Mouse (Mus musculus) limb, embryonic 11.5 days (tissue): ENCODE data around the gene Ppp1ca. TPM values are rescaled to one million over a fixed set of nuclear protein-coding genes. Genes with fewer than 3 reads are reported as not detected.
A peak's percentile ranks its signal among the peaks of the same experiment; 100 is the strongest.

Experiments
- ATAC-seq: fragments of 200-750 bp; cut with Nextera tagmentation; 2 replicates; pipeline ENCODE4 v1.8.0; 2017; ENCODE audit warnings: low read depth; ENCODE audit not compliant: insufficient number of reproducible peaks, low FRiP score, low TSS enrichment
- DNase-seq: peaks from one replicate; pipeline ENCODE4 v3.0.0-alpha.2; 2015; ENCODE audit warnings: low spot score
- H3K27ac ChIP-seq: fragments of 300-500 bp; sonication (generic); replicated peaks from 2 replicates; pipeline ENCODE4 v1.5.1; 2014; ENCODE audit warnings: low read depth, mild to moderate bottlenecking, low read length
- H3K27me3 ChIP-seq: fragments of 300-500 bp; sonication (generic); 2 replicates; pipeline ENCODE4 v1.6.1; 2014; ENCODE audit warnings: mild to moderate bottlenecking, low read length, mixed read lengths; ENCODE audit not compliant: control insufficient read depth, insufficient read depth
- H3K36me3 ChIP-seq: fragments of 300-500 bp; sonication (generic); 2 replicates; pipeline ENCODE4 v1.6.1; 2014; ENCODE audit warnings: mild to moderate bottlenecking, low read length, moderate library complexity, mixed read lengths; ENCODE audit not compliant: control insufficient read depth, insufficient read depth
- H3K4me1 ChIP-seq: fragments of 300-500 bp; sonication (generic); 2 replicates; pipeline ENCODE4 v1.6.1; 2014; ENCODE audit warnings: low read length, mixed read lengths; ENCODE audit not compliant: control insufficient read depth, insufficient read depth
- H3K4me2 ChIP-seq: fragments of 300-500 bp; sonication (generic); 2 replicates; pipeline ENCODE4 v1.6.1; 2014; ENCODE audit warnings: low read depth, mild to moderate bottlenecking, moderate library complexity; ENCODE audit not compliant: severe bottlenecking
- H3K4me3 ChIP-seq: fragments of 300-500 bp; sonication (generic); 2 replicates; pipeline ENCODE4 v1.5.1; 2014; ENCODE audit warnings: low read depth, low read length
- H3K9ac ChIP-seq: fragments of 300-500 bp; sonication (generic); 2 replicates; pipeline ENCODE4 v1.6.1; 2014; ENCODE audit warnings: mild to moderate bottlenecking, low read length
- H3K9me3 ChIP-seq: fragments of 300-500 bp; sonication (generic); 2 replicates; pipeline ENCODE4 v1.6.1; 2016; ENCODE audit warnings: low read length; ENCODE audit not compliant: control insufficient read depth
- WGBS: fragments of 180-500 bp; shearing (Covaris S2); extraction: QIAGEN DNeasy Blood & Tissue Kit; methylation state at CpG from one replicate; pipeline ENCODE4 v1.1.7; 2014; 5-methylcytosine and 5-hydroxymethylcytosine counted together
- polyA plus RNA-seq: library from polyadenylated mRNA; unstranded; fragments of >200 nt; fragmentation: Nextera tagmentation; extraction: Ambion mirVana; gene quantifications from 2 replicates; pipeline ENCODE4 v1.2.1, GENCODE M21; 2014

Gene Ppp1ca
- 952 and 995 TPM in 2 replicates for polyA plus RNA-seq

DNA sequence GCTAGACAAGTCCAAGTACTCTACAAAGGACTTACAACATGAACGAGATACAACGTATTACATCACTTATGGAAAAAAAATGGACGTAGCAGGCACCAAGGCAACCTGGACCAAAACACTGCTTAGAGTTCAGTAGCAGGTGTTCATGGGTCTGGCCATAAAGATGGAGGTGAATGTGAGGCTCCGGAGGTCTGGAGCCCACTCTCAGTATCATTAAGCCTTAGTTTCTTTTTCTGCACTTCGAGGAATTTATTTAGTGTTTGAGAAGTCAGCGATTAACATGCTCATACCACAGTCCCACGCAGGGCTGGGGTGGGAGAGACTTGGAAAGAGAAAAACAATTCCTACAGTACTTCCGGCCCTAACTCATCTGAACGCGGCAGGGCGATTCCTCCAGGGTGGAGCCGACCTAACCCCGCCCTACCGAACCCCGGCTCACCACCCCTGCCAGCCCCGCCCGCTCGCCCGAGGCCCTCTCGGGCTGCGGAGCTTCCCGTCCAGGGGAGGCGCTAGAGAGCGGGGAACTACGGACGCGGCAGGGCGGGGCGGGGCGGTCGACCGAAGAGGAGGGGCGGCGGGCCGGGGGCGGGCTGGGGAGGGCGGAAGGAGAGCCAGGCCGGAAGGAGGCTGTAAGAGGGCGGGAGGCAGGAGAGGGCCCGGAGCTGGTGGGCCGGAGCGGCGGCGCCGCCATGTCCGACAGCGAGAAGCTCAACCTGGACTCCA, at the start of gene Ppp1ca:
TSS of gene Ppp1ca (plus strand) at position 538 of the 723 bp plus-strand sequence.
- Histone ChIP-seq H3K4me3 (peak within 1 kb of the TSS; percentile 98), H3K36me3 (peaks cover 30% of the 10 kb centered on the region), H3K4me1 (peaks cover 17% of the 10 kb centered on the region), H3K27ac (peak within 1 kb of the TSS; percentile 85), H3K27me3 (no peaks in the 10 kb centered on the region), H3K9ac (peak within 1 kb of the TSS; percentile 94), H3K4me2 (peak within 1 kb of the TSS; percentile 84), H3K9me3 (no peaks in the 10 kb centered on the region)
- WGBS = 5% methylated on average over 37 of the region's 47 CpGs
- ATAC-seq = peak; percentile 88
- peak; percentile 98 for DNase-seq

DNA sequence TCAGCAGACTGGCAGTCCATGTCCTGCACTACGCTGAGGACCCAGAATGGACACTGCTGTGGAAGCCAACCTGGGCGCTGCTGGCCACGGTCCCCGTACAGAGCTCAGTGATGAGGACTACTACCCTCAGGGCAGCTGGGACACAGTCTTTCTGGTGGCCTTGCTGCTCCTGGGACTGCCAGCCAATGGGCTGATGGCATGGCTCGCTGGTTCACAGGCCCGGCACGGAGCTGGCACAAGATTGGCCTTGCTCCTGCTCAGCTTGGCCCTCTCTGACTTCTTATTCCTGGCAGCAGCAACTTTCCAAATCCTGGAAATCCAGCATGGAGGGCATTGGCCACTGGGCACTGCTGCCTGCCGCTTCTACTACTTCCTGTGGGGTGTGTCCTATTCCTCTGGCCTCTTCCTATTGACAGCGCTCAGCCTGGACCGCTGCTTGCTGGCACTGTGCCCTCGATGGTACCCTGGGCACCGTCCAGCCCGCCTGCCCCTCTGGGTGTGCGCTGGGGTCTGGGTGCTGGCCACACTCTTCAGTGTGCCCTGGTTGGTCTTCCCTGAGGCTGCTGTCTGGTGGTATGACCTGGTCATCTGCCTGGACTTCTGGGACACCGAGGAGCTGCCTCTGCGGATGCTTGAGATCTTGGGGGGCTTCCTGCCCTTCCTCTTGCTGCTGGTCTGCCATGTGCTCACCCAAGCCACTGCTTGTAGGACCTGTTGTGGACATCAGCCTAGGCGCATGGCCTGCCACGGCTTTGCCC, 49.3 kb upstream of the Ppp1ca start:
- Histone ChIP-seq H3K27ac (no peak overlapping the region), H3K9ac (no peak overlapping the region), H3K4me1 (0 out of 2 replicates have a peak, but pooled peaks cover under 1% of the 10 kb centered on the region), H3K27me3 (no peaks in the 10 kb centered on the region), H3K4me2 (no peak overlapping the region), H3K36me3 (no peaks in the 10 kb centered on the region), H3K4me3 (no peak overlapping the region), H3K9me3 (no peaks in the 10 kb centered on the region)
- ATAC-seq (no peak), DNase-seq (no peak)
- WGBS = 91% methylated on average over 18 of the region's 18 CpGs

DNA sequence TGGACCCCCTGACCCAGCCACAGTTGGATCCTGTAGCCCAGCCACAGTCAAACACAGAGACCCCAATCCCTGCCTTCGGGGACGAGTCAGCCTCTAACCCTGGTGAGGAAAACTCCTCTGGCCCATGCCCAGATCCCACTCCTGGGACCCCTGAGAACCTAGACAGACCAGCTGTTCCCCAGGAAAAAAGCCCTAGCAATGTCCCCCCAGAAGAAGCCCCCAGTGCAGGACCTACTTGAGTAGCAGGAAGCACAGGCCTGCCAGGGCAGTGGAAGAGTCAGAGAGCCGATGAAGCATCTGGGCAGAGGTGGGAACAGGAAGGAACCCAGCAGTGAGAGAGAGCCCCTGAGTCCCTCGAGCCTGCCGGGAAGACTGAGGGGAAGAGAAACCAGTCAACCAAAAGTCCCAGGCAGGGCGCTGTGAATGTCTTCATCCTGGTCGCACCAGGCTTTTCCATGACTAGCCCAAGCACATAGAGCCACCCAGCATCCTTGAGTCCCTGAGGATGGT, 48.1 kb upstream of the Ppp1ca start, which contains the start of gene Cabp4:
TSS of gene Cabp4 (minus strand) at position 275 of the 510 bp plus-strand sequence.
- ATAC-seq (no peak), DNase-seq (no peak)
- no peak within 1 kb of the TSS for H3K4me3 ChIP-seq
- H3K9me3 ChIP-seq = no peaks in the 10 kb centered on the region
- WGBS = 87% methylated on average over 7 of the region's 7 CpGs
- H3K4me1 ChIP-seq = peaks cover 7% of the 10 kb centered on the region
- no peak within 1 kb of the TSS for H3K4me2 ChIP-seq
- no peak within 1 kb of the TSS for H3K9ac ChIP-seq
- no peak within 1 kb of the TSS for H3K27ac ChIP-seq
- H3K27me3 ChIP-seq = no peaks in the 10 kb centered on the region
- no peaks in the 10 kb centered on the region for H3K36me3 ChIP-seq

DNA sequence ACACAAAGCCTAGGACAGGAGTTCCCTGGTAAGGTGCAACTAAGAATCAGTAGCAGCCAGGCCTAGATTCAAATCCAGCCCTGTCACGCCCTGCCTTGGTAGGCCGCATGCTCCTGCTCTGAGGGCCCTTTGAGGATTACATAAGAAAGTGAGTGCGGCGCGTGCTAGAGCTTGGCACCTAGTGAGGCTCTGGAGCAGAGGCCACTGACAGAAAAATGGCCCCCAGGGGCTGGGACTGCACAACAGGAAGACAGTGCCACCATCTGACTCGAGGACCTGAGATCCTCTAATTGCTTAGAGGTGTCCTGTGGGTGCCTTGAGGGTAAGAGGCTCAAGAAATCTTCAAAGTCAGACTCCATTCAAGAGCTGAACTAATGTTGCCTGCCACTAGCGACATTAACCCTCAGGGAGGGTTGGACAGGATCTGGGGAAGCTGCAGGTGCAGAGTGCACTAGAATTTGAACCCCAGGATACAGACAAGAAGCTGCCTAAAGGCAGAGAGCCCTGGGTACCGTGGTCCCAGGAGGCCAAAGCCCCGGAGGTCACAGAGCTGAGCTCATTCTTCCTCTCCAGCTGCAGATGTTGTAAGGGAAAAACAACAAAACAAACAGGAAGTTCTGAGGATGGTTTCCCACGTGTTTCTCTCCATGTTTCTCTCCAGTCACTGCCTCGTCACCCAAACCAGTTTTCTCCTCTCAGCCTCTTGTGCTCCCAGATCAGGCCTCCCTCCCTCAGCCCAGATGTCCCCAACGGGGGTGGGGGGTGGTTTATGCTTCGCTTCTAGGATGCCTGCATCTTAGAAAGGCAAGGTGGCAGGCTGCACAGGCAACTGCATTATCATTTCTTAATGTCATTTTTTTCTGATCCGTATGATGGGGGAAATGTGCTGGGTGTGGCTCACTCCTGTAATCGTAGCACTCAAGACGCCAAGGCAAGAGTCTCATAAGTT, 47.0 kb upstream of the Ppp1ca start:
- 85% methylated on average over 16 of the region's 16 CpGs for WGBS
- no peaks in the 10 kb centered on the region for H3K9me3 ChIP-seq
- no peak overlapping the region for H3K4me2 ChIP-seq
- DNase-seq = no peak
- H3K4me1 ChIP-seq = peaks cover 15% of the 10 kb centered on the region
- no peak for ATAC-seq
- no peak overlapping the region for H3K9ac ChIP-seq
- H3K36me3 ChIP-seq = no peaks in the 10 kb centered on the region
- no peak overlapping the region for H3K27ac ChIP-seq
- H3K27me3 ChIP-seq = no peaks in the 10 kb centered on the region
- no peak overlapping the region for H3K4me3 ChIP-seq

DNA sequence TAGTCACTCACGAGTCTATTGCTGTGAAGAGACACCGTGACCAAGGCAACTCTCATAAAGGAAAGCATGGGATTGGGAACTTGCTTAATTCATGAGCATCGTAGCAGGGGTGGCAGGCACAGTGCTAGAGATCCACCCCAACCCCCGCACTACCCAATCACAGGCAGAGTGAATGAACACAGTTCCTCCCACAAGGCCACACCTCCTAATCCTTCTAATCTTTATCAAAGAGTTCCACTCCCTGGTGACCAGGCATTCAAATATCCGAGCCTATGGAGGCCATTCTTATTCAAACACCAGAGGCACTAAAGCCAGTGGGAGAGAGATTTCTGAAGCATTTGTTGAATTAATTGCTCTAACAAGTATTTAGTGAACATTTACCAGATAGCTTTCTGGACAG, 45.9 kb upstream of the Ppp1ca start:
- Histone ChIP-seq H3K4me2 (no peak overlapping the region), H3K27me3 (no peaks in the 10 kb centered on the region), H3K9ac (no peak overlapping the region), H3K4me1 (peaks cover 15% of the 10 kb centered on the region), H3K36me3 (peaks cover 3% of the 10 kb centered on the region), H3K9me3 (no peaks in the 10 kb centered on the region), H3K27ac (no peak overlapping the region), H3K4me3 (no peak overlapping the region)
- whole genome bisulfite sequencing = 92% methylated on average over 5 of the region's 5 CpGs
- DNase-seq (no peak), ATAC-seq (no peak)

GRCm38 (mm10) chr19:4146366-4147021, 45.4 kb upstream of the Ppp1ca start:
- no peak for DNase-seq
- no peak for ATAC-seq
- WGBS = 62% methylated on average over 12 of the region's 12 CpGs
- Histone ChIP-seq H3K4me1 (peaks cover 15% of the 10 kb centered on the region), H3K9me3 (no peaks in the 10 kb centered on the region), H3K27me3 (no peaks in the 10 kb centered on the region), H3K27ac (no peak overlapping the region), H3K36me3 (peaks cover 8% of the 10 kb centered on the region), H3K4me3 (no peak overlapping the region), H3K9ac (no peak overlapping the region), H3K4me2 (no peak overlapping the region)

- Histone ChIP-seq H3K27ac (no peak overlapping the region), H3K27me3 (no peaks in the 10 kb centered on the region), H3K9ac (no peak overlapping the region), H3K4me2 (no peak overlapping the region), H3K9me3 (no peaks in the 10 kb centered on the region), H3K36me3 (peaks cover 10% of the 10 kb centered on the region), H3K4me1 (peaks cover 15% of the 10 kb centered on the region), H3K4me3 (no peak overlapping the region)
- no peak for ATAC-seq
- DNase-seq = no peak
- 60% methylated on average over 3 of the region's 3 CpGs for WGBS
Observed at GRCm38 (mm10) chr19:4147022-4147405, 44.9 kb upstream of the Ppp1ca start.
